In the genomic region with DNA sequence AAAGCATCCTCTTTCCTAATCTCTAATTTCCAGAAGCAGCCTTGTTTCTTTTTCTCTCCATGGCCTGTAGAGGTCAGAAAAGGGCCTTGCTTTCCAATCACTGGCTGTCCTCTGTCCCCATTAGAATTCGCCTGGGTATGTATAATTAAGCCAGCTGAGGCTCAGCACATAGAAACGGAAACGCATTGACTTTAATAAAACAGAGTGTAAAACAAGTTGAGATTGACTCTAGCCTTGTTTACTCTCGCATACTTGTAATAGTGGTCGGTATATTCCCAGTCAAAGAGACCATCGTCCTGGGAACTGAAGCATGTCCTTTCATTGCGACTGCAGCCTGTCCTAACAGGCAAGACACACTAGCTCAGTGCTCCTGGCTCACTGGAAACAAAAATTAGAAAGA, we compare ENCODE assay signal across 9 mouse cellular contexts.
DNase-seq lines count a peak whose midpoint lies in the region; ATAC-seq and TF ChIP-seq lines count a peak whose summit lies in the region.
"Had no signal": no experiment of that assay in that cellular context is flagged by ENCODE, and none has a peak within 500 bp of the region (broad histone marks: within the 10 kb centered on the region; RNA-seq: fewer than 3 reads in every experiment).

No protein-coding gene starts in this region.

- H3K4me1 ChIP-seq in forebrain, embryonic 16.5 days (replicated peaks; ENCODE audit: control insufficient read depth, insufficient read depth, low read length): peaks cover 7% of the 10 kb centered on the region; the same call in 1 of the 2 replicates
- H3K4me1 ChIP-seq in midbrain, embryonic 11.5 days (ENCODE audit: control insufficient read depth, insufficient read depth, low read length): no peaks in the 10 kb centered on the region; the same call in 1 of the 2 replicates
- H3K4me1 ChIP-seq: liver, embryonic 13.5 days had no signal

- H3K4me2 ChIP-seq in forebrain, embryonic 16.5 days (ENCODE audit: low read length): 0 out of 2 replicates have a peak overlapping the region, but pooled peaks have one; percentile 4
- H3K4me2 ChIP-seq in midbrain, embryonic 11.5 days: no peak overlapping the region
- H3K4me2 ChIP-seq: liver, embryonic 13.5 days had no signal

- WGBS in forebrain, embryonic 16.5 days: 20% methylated on average over 7 of the region's 7 CpGs
- 23% methylated on average over 7 of the region's 7 CpGs for WGBS in midbrain, embryonic 11.5 days

- no peaks in the 10 kb centered on the region for H3K36me3 ChIP-seq in forebrain, embryonic 16.5 days (ENCODE audit: control insufficient read depth, insufficient read depth)
- no peaks in the 10 kb centered on the region for H3K36me3 ChIP-seq in midbrain, embryonic 11.5 days (ENCODE audit: control insufficient read depth, insufficient read depth, low read length)
- H3K36me3 ChIP-seq: liver, embryonic 13.5 days had no signal

- peak; percentile 72 for ATAC-seq in forebrain, embryonic 16.5 days
- peak; percentile 69; the same call in 1 of the 2 replicates for ATAC-seq in midbrain, embryonic 11.5 days (ENCODE audit: low FRiP score)
- ATAC-seq in monocyte, adult 5-6 weeks (replicated peaks; ENCODE audit: insufficient number of reproducible peaks, low FRiP score, low TSS enrichment, poor library complexity, severe bottlenecking): no peak
- ATAC-seq in megakaryocyte, adult 5-6 weeks (ENCODE audit: poor library complexity, severe bottlenecking): no peak; the same call in 1 of the 2 replicates

- H3K4me3 ChIP-seq in layer of hippocampus, adult 2 months: peak overlapping the region; percentile 46
- H3K4me3 ChIP-seq in forebrain, embryonic 16.5 days (replicated peaks; ENCODE audit: low read length): no peak overlapping the region
- H3K4me3 ChIP-seq in midbrain, embryonic 11.5 days (ENCODE audit: low read depth, low read length): no peak overlapping the region
- H3K4me3 ChIP-seq: liver, embryonic 13.5 days had no signal

- TF ChIP-seq CTCF in layer of hippocampus, adult 2 months (conservative IDR thresholded peaks at IDR 0.05): peak; percentile 77

- no peaks in the 10 kb centered on the region for H3K9me3 ChIP-seq in forebrain, embryonic 16.5 days (ENCODE audit: control insufficient read depth, low read length)
- H3K9me3 ChIP-seq in midbrain, embryonic 11.5 days (ENCODE audit: control insufficient read depth, low read length): no peaks in the 10 kb centered on the region
- H3K9me3 ChIP-seq: liver, embryonic 13.5 days had no signal

- DNase-seq in layer of hippocampus, adult 2 months (ENCODE audit: low spot score in 2 of 2): peak; percentile 32 to 41
- no peak for DNase-seq in layer of hippocampus, adult 9-10 months (ENCODE audit: low spot score)
- peak; percentile 5 to 8 for DNase-seq in cerebellum, adult 18-20 months
- no peak for DNase-seq in midbrain, embryonic 11.5 days (ENCODE audit: low spot score, missing footprints)
- DNase-seq in spleen, postnatal 10 days (ENCODE audit: low spot score in 2 of 2): no peak
- DNase-seq: liver, embryonic 13.5 days had no signal

- no peaks in the 10 kb centered on the region for H3K27me3 ChIP-seq in forebrain, embryonic 16.5 days (replicated peaks; ENCODE audit: control insufficient read depth, insufficient read depth, low read length)
- H3K27me3 ChIP-seq in midbrain, embryonic 11.5 days (ENCODE audit: control insufficient read depth, insufficient read depth, low read length): no peaks in the 10 kb centered on the region
- H3K27me3 ChIP-seq: liver, embryonic 13.5 days had no signal

- H3K27ac ChIP-seq in layer of hippocampus, adult 2 months: peak overlapping the region; percentile 85
- H3K27ac ChIP-seq in forebrain, embryonic 16.5 days (ENCODE audit: low read length): no peak overlapping the region
- no peak overlapping the region for H3K27ac ChIP-seq in midbrain, embryonic 11.5 days (ENCODE audit: low read depth, low read length)
- H3K27ac ChIP-seq: liver, embryonic 13.5 days had no signal

- no peak overlapping the region for H3K9ac ChIP-seq in forebrain, embryonic 16.5 days (replicated peaks; ENCODE audit: low read depth, low read length)
- no peak overlapping the region for H3K9ac ChIP-seq in midbrain, embryonic 11.5 days (ENCODE audit: low read length)
- H3K9ac ChIP-seq: liver, embryonic 13.5 days had no signal

Comparison
In these comparisons a context has a peak if more than half of its experiments do, and no peak if none do; other contexts are left out.
1. DNase-seq: peak in layer of hippocampus, adult 2 months (2 of 2) and cerebellum, adult 18-20 months (2 of 2); none in layer of hippocampus, adult 9-10 months (single experiment), midbrain, embryonic 11.5 days (single experiment) and spleen, postnatal 10 days (0 of 2).
2. ATAC-seq: peak in forebrain, embryonic 16.5 days (single experiment) and midbrain, embryonic 11.5 days (single experiment); none in monocyte, adult 5-6 weeks (single experiment) and megakaryocyte, adult 5-6 weeks (single experiment).